In the genomic region with DNA sequence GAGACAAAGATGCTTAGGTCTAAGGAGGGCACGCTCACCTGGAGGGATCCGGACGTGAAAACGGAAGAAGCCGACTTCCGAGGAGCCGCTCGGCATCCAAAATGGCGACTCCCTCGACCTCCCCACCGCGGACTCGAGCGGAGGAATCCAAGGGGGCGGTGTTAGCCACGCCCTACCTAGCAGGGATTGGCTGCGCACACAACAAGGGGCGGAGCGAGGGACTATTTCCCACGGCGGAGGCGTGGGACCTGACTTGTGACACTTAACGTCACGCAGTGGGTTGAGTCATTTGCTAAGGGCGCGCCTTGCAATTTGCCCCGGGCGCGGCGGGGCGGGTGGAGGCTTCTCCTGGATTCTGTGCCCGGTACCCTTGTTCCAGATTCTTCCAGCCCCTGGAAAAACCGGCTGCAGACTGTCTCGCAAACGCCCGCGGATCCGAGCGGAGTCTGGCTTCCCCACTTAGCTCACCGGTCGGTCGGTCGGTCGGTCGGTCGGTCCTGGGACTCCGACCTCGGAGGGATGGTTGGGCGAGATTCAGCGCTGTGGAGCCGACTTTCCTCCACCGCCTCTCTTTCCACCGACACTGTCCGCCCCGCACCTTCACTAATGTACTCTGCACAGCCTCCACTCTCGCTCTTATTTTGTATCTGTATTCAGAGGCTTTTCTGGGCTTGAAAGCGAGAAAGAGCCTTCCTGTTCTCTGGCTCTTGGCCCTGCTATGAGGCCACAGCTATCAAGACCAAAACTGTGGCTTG, we compare ENCODE assay signal across 8 mouse cellular contexts. TPM values are rescaled to one million over a fixed set of nuclear protein-coding genes. Genes with fewer than 3 reads are reported as not detected.
A peak's percentile ranks its signal among the peaks of the same experiment; 100 is the strongest.
DNase-seq lines count a peak whose midpoint lies in the region; ATAC-seq lines count a peak whose summit lies in the region.

Gene Ist1 (minus strand): TSS at position 115 of the 755 bp plus-strand sequence.

- no peaks in the 10 kb centered on the region for H3K36me3 ChIP-seq in hindbrain, embryonic 11.5 days (ENCODE audit: control insufficient read depth, insufficient read depth, low read length)

- peak within 1 kb of the TSS; percentile 99 for H3K4me3 ChIP-seq in hindbrain, embryonic 11.5 days (ENCODE audit: low read depth, low read length)

- no peaks in the 10 kb centered on the region; the same call in 1 of the 2 replicates for H3K4me1 ChIP-seq in hindbrain, embryonic 11.5 days (replicated peaks; ENCODE audit: control insufficient read depth, insufficient read depth, low read length)

- no peaks in the 10 kb centered on the region for H3K27me3 ChIP-seq in hindbrain, embryonic 11.5 days (ENCODE audit: control insufficient read depth, insufficient read depth, low read length)

- H3K9me3 ChIP-seq in hindbrain, embryonic 11.5 days (ENCODE audit: control insufficient read depth, low read length) = no peaks in the 10 kb centered on the region

- peak within 1 kb of the TSS; percentile 71 for H3K4me2 ChIP-seq in hindbrain, embryonic 11.5 days (replicated peaks; ENCODE audit: low read depth, low read length)

- peak within 1 kb of the TSS; percentile 97 for H3K9ac ChIP-seq in hindbrain, embryonic 11.5 days (ENCODE audit: low read depth, low read length)

- peak within 1 kb of the TSS; percentile 81 for H3K27ac ChIP-seq in hindbrain, embryonic 11.5 days (ENCODE audit: low read depth, low read length)

- under 1% methylated on average over 57 of the region's 57 CpGs for WGBS in hindbrain, embryonic 11.5 days

- ATAC-seq in hindbrain, embryonic 11.5 days (ENCODE audit: low FRiP score) = peak; percentile 99

- peak; percentile 100 for DNase-seq in Muller cell, postnatal 12 days (ENCODE audit: inconsistent ontology term)
- DNase-seq in cerebellum, adult 9-11 months = peak; percentile 97
- peak; percentile 94 to 98 for DNase-seq in frontal cortex, adult 2 months (ENCODE audit: extremely low spot score in 1 of 2, low spot score in 1 of 2)
- peak; percentile 100 for DNase-seq in hindbrain, embryonic 11.5 days (ENCODE audit: low spot score)
- peak; percentile 98 for DNase-seq in layer of hippocampus, postnatal 10 days (ENCODE audit: low spot score in 2 of 2)
- DNase-seq in lung, postnatal 10 days = peak; percentile 99
- DNase-seq in ovary, postnatal 36 days (ENCODE audit: low spot score) = peak; percentile 98
- peak; percentile 99 for DNase-seq in thymus, postnatal 25 days

RNA-seq across cellular contexts. Expression of gene Ist1, which starts in this region (rescaled TPM):
- 104 and 110 TPM in 2 replicates for polyA plus RNA-seq in frontal cortex, adult 2 months (2012; rRNA removed)
- polyA plus RNA-seq in hindbrain, embryonic 11.5 days (2014; fragmentation: Nextera tagmentation; extraction: Ambion mirVana) = 199 TPM in 2 replicates
- 100 to 1,000 TPM in 1 of 2 experiments, 10 to 100 TPM in 1; 95.8 to 103 TPM for total RNA-seq in layer of hippocampus, postnatal 10 days (2021)

Comparison
In these comparisons a context has a peak if more than half of its experiments do, and no peak if none do; other contexts are left out.
1. Peak in every context shown above with its lines: DNase-seq, ATAC-seq, H3K4me3 ChIP-seq and H3K27ac ChIP-seq.